Mouse (Mus musculus) forelimb bud, embryonic 11.5 days (tissue): ENCODE results near the gene Atp2b4.

ENCODE experiments used
- DNase-seq: peaks from one replicate; pipeline ENCODE4 v3.0.0-alpha.2; 2012; ENCODE audit warnings: low read depth, low spot score

Gene Atp2b4

GRCm38 (mm10) chr1:133658878-133659277 lies 142.0 kb downstream of the Atp2b4 start:
- no peak for DNase-seq

- DNase-seq: no peak
Observed at GRCm38 (mm10) chr1:133656811-133657210, 144.0 kb downstream of the Atp2b4 start.

- DNase-seq: no peak
Observed at GRCm38 (mm10) chr1:133653033-133653432, 147.8 kb downstream of the Atp2b4 start.

- no peak for DNase-seq
Observed at GRCm38 (mm10) chr1:133650288-133651055, 150.4 kb downstream of the Atp2b4 start.
